Mouse (Mus musculus) liver, embryonic 14.5 days (tissue): ENCODE measurements around the gene Dennd1c. TPM values are rescaled to one million over a fixed set of nuclear protein-coding genes. Genes with fewer than 3 reads are reported as not detected.

Source experiments
- ATAC-seq: fragments of 200-750 bp; cut with Nextera tagmentation; 2 replicates; pipeline ENCODE4 v1.8.0; 2017; ENCODE audit warnings: moderate number of reproducible peaks, mild to moderate bottlenecking, moderate library complexity; ENCODE audit not compliant: insufficient read depth
- DNase-seq, 3 experiments: peaks; one replicate each; pipeline ENCODE4 v3.0.0-alpha.2; 2012 to 2013; ENCODE audit warnings: low read depth in 3 of 3, low spot score in 3 of 3
- H3K27ac ChIP-seq: fragments of 300-500 bp; sonication (generic); 2 replicates; pipeline ENCODE4 v1.5.1; 2014; ENCODE audit warnings: moderate library complexity, mild to moderate bottlenecking, control low read depth, inconsistent platforms
- H3K27me3 ChIP-seq: fragments of 300-500 bp; sonication (generic); 2 replicates; pipeline ENCODE4 v1.6.1; 2014; ENCODE audit warnings: mild to moderate bottlenecking, low read length, moderate library complexity; ENCODE audit not compliant: control insufficient read depth, insufficient read depth
- H3K36me3 ChIP-seq: fragments of 300-500 bp; sonication (generic); replicated peaks from 2 replicates; pipeline ENCODE4 v1.6.1; 2014; ENCODE audit warnings: low read depth; ENCODE audit not compliant: control insufficient read depth, insufficient read depth
- H3K4me1 ChIP-seq, 2 experiments: fragments of 200-500 bp in 1 of 2; fragments of 300-500 bp in 1 of 2; sonication (generic) in 1 of 2; replicated peaks; 2 replicates each; pipeline ENCODE4 v1.6.1; 2012 to 2014; ENCODE audit warnings: antibody characterized with exemption in 1 of 2, inconsistent platforms in 1 of 2, low read length in 1 of 2; ENCODE audit not compliant: control insufficient read depth in 2 of 2, insufficient read depth in 2 of 2
- H3K4me2 ChIP-seq: fragments of 300-500 bp; sonication (generic); 2 replicates; pipeline ENCODE4 v1.6.1; 2014; ENCODE audit warnings: low read depth, mild to moderate bottlenecking, control low read depth, moderate library complexity
- H3K4me3 ChIP-seq, 2 experiments: fragments of 200-500 bp in 1 of 2; fragments of 300-500 bp in 1 of 2; sonication (generic) in 1 of 2; 2 replicates each; pipeline ENCODE4 v1.5.1; 2012 to 2014; ENCODE audit warnings: low read depth in 2 of 2, low read length in 2 of 2, mild to moderate bottlenecking in 2 of 2, control low read depth in 1 of 2, inconsistent platforms in 1 of 2, moderate library complexity in 1 of 2; ENCODE audit not compliant: insufficient read depth in 1 of 2
- H3K9ac ChIP-seq: fragments of 300-500 bp; sonication (generic); replicated peaks from 2 replicates; pipeline ENCODE4 v1.6.1; 2014; ENCODE audit warnings: mild to moderate bottlenecking, control low read depth, moderate library complexity
- H3K9me3 ChIP-seq: fragments of 300-500 bp; sonication (generic); 2 replicates; pipeline ENCODE4 v1.6.1; 2016; ENCODE audit warnings: low read length, mixed read lengths; ENCODE audit not compliant: control insufficient read depth
- CTCF ChIP-seq: IDR thresholded peaks from 2 replicates; pipeline ENCODE4 v1.5.1; 2016; ENCODE audit warnings: antibody characterized with exemption, low read depth, control low read depth
- EP300 ChIP-seq: IDR thresholded peaks from 2 replicates; pipeline ENCODE4 v1.6.1; 2016; ENCODE audit warnings: antibody characterized with exemption, low read depth
- WGBS: fragments of 180-500 bp; shearing (Covaris S2); extraction: QIAGEN DNeasy Blood & Tissue Kit; methylation state at CpG from one replicate; pipeline ENCODE4 v1.1.7; 2014; ENCODE audit not compliant: insufficient replicate concordance; 5-methylcytosine and 5-hydroxymethylcytosine counted together
- polyA plus RNA-seq, 2 experiments: library from polyadenylated mRNA; depleted of rRNA in 1 of 2; stranded (reverse) in 1 of 2; unstranded in 1 of 2; fragments of >200 nt; fragmentation: Nextera tagmentation in 1 of 2; extraction: Ambion mirVana in 1 of 2; gene quantifications; 2 replicates each; pipeline versions ENCODE4 v1.2.1 to v1.2.3; 2012 to 2014

Dennd1c gene
- polyA plus RNA-seq, 2 experiments = 0.89 to 1.5 TPM

DNA sequence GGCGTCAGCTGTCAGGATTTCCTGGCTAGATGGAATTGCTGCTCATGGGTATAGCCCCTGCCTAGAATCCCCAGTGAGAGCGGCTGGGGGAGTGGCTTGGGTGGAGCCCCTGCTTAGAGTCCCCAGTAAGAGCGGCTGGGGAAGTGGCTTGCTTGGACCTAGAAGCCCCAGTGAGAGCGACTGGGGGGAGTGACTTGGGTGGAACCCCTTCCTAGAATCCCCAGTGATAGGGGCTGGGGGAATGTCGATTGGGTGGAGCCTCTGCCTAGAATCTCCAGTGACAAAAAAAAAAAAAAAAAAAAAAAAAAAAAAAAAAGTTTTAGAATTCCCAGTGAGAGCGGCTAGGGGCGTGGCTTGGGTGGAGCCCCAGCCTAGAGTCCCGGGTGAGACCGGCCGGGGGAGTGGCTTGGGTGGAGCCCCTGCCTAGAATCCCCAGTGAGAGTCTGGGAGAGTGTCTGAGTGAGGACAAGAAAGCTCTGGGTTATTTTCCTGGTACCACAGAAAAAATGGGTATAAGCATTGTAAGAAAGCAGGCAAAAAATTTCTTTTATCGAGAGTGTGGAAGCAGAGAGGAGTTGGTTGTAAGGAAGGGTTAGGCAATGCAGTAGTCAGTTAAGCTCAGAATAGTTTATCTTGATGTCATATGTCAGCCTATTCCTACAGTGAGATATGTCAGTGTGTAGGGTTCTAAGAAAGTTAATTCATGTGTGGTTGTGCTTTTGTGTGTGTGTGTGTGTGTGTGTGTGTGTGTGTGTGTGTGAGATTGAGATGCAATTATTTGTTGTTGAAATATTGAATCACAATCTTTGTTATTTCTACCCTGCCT is 40.4 kb upstream of the Dennd1c start:
- Histone ChIP-seq H3K9ac (no peak overlapping the region), H3K27ac (no peak overlapping the region), H3K4me2 (peak overlapping the region; percentile 28), H3K27me3 (no peaks in the 10 kb centered on the region; the same call in 1 of the 2 replicates), H3K4me1 (peaks cover 2 to 3% of the 10 kb centered on the region in 2 experiments; a peak in 1 of 4 replicates), H3K9me3 (no peaks in the 10 kb centered on the region), H3K36me3 (no peaks in the 10 kb centered on the region), H3K4me3 (no peak overlapping the region)
- TF ChIP-seq CTCF = no peak
- TF ChIP-seq EP300 = no peak
- ATAC-seq (peak; percentile 77; the same call in 1 of the 2 replicates), DNase-seq (no peak)
- 5% methylated on average over 11 of the region's 11 CpGs for WGBS

DNA sequence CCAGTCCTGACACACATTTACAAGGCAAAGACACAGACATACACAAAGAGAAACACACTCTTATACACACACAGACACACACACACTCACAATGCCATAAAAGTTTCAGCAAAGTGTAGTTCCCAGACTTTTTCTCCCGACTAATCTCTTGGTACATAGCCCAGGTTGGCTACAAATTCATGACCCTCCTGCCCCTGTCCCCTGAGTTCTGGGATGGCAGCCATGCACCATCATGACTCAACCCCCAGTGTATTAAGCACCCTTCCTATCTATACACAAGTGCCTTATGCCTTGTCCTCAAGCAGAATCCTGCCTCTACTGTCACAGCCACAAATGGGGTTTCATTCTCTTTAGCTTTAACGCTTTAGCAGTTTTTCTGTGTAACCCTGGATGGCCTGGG is 38.5 kb upstream of the Dennd1c start:
- H3K36me3 ChIP-seq = no peaks in the 10 kb centered on the region
- no peak overlapping the region for H3K4me2 ChIP-seq
- H3K4me1 ChIP-seq = peaks cover 2 to 3% of the 10 kb centered on the region in 2 experiments; a peak in 1 of 4 replicates
- no peak for TF ChIP-seq CTCF
- TF ChIP-seq EP300 = no peak
- 69% methylated on average over 2 of the region's 2 CpGs for WGBS
- H3K9me3 ChIP-seq = no peaks in the 10 kb centered on the region
- H3K4me3 ChIP-seq = no peak overlapping the region
- no peak overlapping the region for H3K27ac ChIP-seq
- DNase-seq = no peak
- H3K9ac ChIP-seq = no peak overlapping the region
- ATAC-seq = no peak
- no peaks in the 10 kb centered on the region; the same call in 1 of the 2 replicates for H3K27me3 ChIP-seq

DNA sequence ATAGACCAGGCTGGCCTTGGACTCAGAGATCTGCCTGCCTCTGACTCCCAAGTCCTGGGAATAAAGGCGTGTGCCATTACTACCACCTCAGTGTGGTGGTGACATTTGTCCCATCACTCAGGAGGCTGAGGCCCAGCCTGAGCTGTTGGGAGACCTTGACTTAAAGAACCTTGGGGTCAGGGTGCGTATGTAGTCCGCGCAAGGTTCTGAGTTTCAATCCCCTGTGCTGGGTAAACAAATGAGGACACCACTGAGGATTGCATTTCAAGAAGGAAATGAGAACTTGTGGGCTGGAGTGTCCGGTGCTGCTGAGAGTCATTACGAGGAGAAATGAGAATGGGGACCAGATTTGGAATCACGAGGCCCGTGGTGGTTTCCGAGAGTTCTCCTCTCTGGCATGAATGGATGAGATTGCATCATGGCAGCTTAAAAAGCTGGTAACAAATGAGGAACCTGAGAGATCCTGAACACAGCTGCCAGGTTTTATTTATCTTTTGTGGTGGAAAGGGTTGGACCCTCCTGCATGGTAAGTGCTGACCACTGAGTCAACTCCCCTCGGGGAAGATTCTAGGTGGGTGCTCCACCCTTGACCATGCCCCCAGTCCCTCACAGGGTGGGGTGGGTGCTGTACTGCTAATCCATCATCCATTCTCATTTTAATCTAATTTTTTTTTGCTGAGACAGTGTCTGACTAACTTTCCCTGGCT is 34.6 kb upstream of the Dennd1c start:
- no peak for ATAC-seq
- H3K9ac ChIP-seq = no peak overlapping the region
- H3K4me2 ChIP-seq = no peak overlapping the region
- no peaks in the 10 kb centered on the region for H3K36me3 ChIP-seq
- TF ChIP-seq CTCF (no peak), EP300 (no peak)
- no peaks in the 10 kb centered on the region; the same call in 1 of the 2 replicates for H3K27me3 ChIP-seq
- no peak for DNase-seq
- no peaks in the 10 kb centered on the region for H3K4me1 ChIP-seq
- 44% methylated on average over 10 of the region's 10 CpGs for WGBS
- no peak overlapping the region for H3K27ac ChIP-seq
- H3K4me3 ChIP-seq = no peak overlapping the region
- H3K9me3 ChIP-seq = no peaks in the 10 kb centered on the region

DNA sequence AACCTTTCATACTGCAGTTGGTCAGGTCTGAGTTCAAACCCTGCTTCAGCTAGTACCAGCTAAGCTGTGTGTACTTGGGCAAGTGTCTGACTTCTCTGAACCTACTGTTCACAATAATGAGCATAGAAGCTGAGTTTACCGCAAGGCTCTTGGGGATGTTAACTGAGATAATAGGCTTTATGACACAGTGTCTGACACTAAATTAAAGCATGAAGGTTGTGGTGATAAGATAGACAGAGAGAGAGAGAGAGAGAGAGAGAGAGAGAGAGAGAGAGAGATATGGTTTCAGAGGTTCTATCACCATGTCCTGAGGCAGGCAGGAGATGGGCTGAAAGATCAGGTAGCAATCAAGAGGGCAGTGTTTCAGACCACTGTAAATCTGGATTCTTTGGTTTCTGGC is 31.7 kb upstream of the Dennd1c start:
- Histone ChIP-seq H3K4me2 (no peak overlapping the region), H3K9me3 (no peaks in the 10 kb centered on the region), H3K4me1 (no peaks in the 10 kb centered on the region), H3K9ac (no peak overlapping the region), H3K27me3 (peaks cover 16% of the 10 kb centered on the region), H3K36me3 (no peaks in the 10 kb centered on the region), H3K4me3 (no peak overlapping the region), H3K27ac (no peak overlapping the region)
- 26% methylated on average over 1 of the region's 1 CpGs for WGBS
- TF ChIP-seq CTCF (no peak), EP300 (0 out of 2 replicates have a peak, but pooled peaks have one; percentile 14)
- ATAC-seq = no peak
- DNase-seq = no peak

DNA sequence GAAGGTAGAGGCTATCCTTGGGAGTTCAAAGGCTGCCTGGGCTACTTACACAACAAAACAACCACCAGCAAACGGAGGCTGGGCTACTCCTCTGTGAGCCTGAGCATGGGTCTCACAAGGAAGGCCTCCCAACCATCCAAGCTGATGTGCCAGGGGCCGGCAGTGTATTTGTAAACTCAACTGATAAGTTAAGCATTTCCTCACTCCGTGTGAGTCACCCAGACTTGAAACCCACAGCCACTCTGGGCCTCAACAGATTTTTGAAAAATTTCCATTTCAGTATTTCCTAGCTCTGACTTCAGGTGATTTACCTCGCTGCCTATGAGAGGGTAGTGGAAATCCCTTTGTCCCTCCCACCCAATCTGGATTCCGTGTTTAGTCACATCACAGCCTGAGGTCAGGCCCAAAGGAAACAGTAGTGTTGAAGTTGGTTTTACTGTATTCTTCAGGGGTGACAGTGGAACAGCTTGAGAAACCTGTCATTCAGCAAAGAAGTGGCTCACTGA is 30.4 kb upstream of the Dennd1c start:
- ATAC-seq (no peak), DNase-seq (no peak)
- Histone ChIP-seq H3K36me3 (no peaks in the 10 kb centered on the region), H3K27ac (no peak overlapping the region), H3K4me1 (peaks cover 0 to 2% of the 10 kb centered on the region in 2 experiments; a peak in 1 of 4 replicates), H3K4me2 (no peak overlapping the region), H3K4me3 (no peak overlapping the region), H3K27me3 (peaks cover 16% of the 10 kb centered on the region), H3K9me3 (no peaks in the 10 kb centered on the region), H3K9ac (no peak overlapping the region)
- WGBS = 38% methylated on average over 5 of the region's 5 CpGs
- TF ChIP-seq EP300 (no peak), CTCF (no peak)
